Mouse (Mus musculus) brain, embryonic 14.5 days (tissue): Measurements from ENCODE around the gene Stx17.

Experiments
- CTCF ChIP-seq: fragments of 200-500 bp; IDR thresholded peaks from 2 replicates; pipeline ENCODE4 v1.5.1; 2012; ENCODE audit warnings: inconsistent platforms, mild to moderate bottlenecking, moderate library complexity, borderline replicate concordance; ENCODE audit not compliant: insufficient read depth, insufficient read length; ENCODE audit errors: extremely low read depth
- POLR2A ChIP-seq: fragments of 200-500 bp; IDR thresholded peaks from 2 replicates; pipeline ENCODE4 v1.6.1; 2012; ENCODE audit warnings: mild to moderate bottlenecking, inconsistent platforms, borderline replicate concordance; ENCODE audit not compliant: poor library complexity, insufficient read depth, insufficient read length, severe bottlenecking; ENCODE audit errors: extremely low read depth

- TF ChIP-seq CTCF (peak; percentile 29; the same call in 1 of the 2 replicates), POLR2A (no peak)
These were observed 8.5 kb upstream of the Stx17 start for GRCm38 (mm10) chr4:48116191-48116590.
